Mouse (Mus musculus): ENCODE results near the gene Fas. TPM values are rescaled to one million over a fixed set of nuclear protein-coding genes. Genes with fewer than 3 reads are reported as not detected.

Fas gene
- polyA plus RNA-seq, 1 experiment from 2014 or later: 0.84 TPM

DNA sequence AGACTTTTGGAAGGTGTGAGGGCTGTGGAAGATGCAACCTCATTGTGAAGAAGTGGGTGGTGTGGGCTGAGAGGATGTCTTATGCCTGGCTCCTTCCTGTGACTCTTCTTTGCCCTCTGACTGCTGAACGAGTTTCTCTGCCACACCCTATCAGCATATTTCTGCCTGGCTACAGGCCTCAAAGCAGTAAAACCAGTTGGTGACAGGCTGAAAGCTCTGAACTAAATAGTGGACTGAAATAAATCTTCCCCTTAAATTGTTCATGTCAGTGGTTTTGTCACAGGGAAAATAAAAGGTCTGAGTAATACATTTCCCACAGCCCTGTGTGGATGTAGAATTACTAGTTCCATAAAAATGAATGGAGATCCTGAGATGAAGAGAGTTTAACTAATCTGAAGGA is 79.1 kb downstream of the Fas start:
- Histone ChIP-seq H3K4me3 (replicated peaks; ENCODE audit: low read depth, low read length) (no peak overlapping the region), H3K27ac (replicated peaks; ENCODE audit: low read depth, low read length) (no peak overlapping the region), H3K4me1 (ENCODE audit: control insufficient read depth, insufficient read depth, low read length) (no peaks in the 10 kb centered on the region), H3K9ac (replicated peaks; ENCODE audit: low read length) (no peak overlapping the region), H3K9me3 (ENCODE audit: control insufficient read depth, low read length) (no peaks in the 10 kb centered on the region), H3K27me3 (ENCODE audit: control insufficient read depth, insufficient read depth, low read length) (no peaks in the 10 kb centered on the region), H3K4me2 (ENCODE audit: low read length) (no peak overlapping the region), H3K36me3 (ENCODE audit: control insufficient read depth, insufficient read depth, low read length) (no peaks in the 10 kb centered on the region)
- DNase-seq (no peak), ATAC-seq (ENCODE audit: low FRiP score, low TSS enrichment) (no peak)
- WGBS: 57% methylated on average over 1 of the region's 1 CpGs

DNA sequence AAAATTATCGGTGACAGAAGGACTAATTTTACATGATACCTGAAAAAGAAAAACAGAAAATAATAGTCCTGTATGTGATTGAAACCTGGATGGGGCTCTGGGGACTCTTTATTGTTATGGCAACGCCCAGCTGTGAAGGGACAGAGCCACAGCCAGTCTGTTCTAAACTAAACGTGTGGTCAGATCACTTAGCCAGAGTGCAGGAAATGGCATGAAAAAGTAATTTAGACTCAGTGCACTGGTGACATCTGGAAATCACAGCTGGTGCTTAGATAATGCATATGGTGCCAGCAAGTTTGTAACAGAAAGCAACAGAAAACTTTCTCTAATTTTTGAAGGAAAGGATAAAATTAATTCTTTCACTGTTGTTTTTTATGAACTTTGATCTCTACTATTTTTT is 79.9 kb downstream of the Fas start:
- no peaks in the 10 kb centered on the region for H3K27me3 ChIP-seq (ENCODE audit: control insufficient read depth, insufficient read depth, low read length)
- 62% methylated on average over 3 of the region's 3 CpGs for WGBS
- DNase-seq (no peak), ATAC-seq (ENCODE audit: low FRiP score, low TSS enrichment) (no peak)
- H3K4me3 ChIP-seq (replicated peaks; ENCODE audit: low read depth, low read length): no peak overlapping the region
- H3K9ac ChIP-seq (replicated peaks; ENCODE audit: low read length): no peak overlapping the region
- no peak overlapping the region for H3K4me2 ChIP-seq (ENCODE audit: low read length)
- H3K36me3 ChIP-seq (ENCODE audit: control insufficient read depth, insufficient read depth, low read length): no peaks in the 10 kb centered on the region
- H3K4me1 ChIP-seq (ENCODE audit: control insufficient read depth, insufficient read depth, low read length): no peaks in the 10 kb centered on the region
- H3K9me3 ChIP-seq (ENCODE audit: control insufficient read depth, low read length): no peaks in the 10 kb centered on the region
- H3K27ac ChIP-seq (replicated peaks; ENCODE audit: low read depth, low read length): no peak overlapping the region

Other genes starting within 250 kb of the Fas start
- gene Lipn, start 223.3 kb upstream of the Fas start, polyA plus RNA-seq (2014; fragmentation: Nextera tagmentation; extraction: Ambion mirVana): not detected in 2 replicates
- not detected in 2 replicates for gene Lipm, start 189.7 kb upstream of the Fas start, polyA plus RNA-seq (2014; fragmentation: Nextera tagmentation; extraction: Ambion mirVana)
- not detected in 2 replicates for gene Ankrd22, start 124.6 kb upstream of the Fas start, polyA plus RNA-seq (2014; fragmentation: Nextera tagmentation; extraction: Ambion mirVana)
- gene Stambpl1, start 98.4 kb upstream of the Fas start, polyA plus RNA-seq (2014; fragmentation: Nextera tagmentation; extraction: Ambion mirVana): 11.5 and 15.2 TPM in 2 replicates
- 0.59 and 11.3 TPM in 2 replicates for gene Acta2, start 35.1 kb upstream of the Fas start, polyA plus RNA-seq (2014; fragmentation: Nextera tagmentation; extraction: Ambion mirVana)
- 0.16 and 0.25 TPM in 2 replicates for gene Ch25h, start 184.5 kb downstream of the Fas start, polyA plus RNA-seq (2014; fragmentation: Nextera tagmentation; extraction: Ambion mirVana)
- 15.2 and 24.8 TPM in 2 replicates for gene Lipa, start 236.8 kb downstream of the Fas start, polyA plus RNA-seq (2014; fragmentation: Nextera tagmentation; extraction: Ambion mirVana)